Mouse (Mus musculus): ENCODE measurements around the gene Capn13. TPM values are rescaled to one million over a fixed set of nuclear protein-coding genes. Genes with fewer than 3 reads are reported as not detected.

Capn13 gene
- polyA plus RNA-seq (2017; shearing (Covaris generic)) = not detected

DNA sequence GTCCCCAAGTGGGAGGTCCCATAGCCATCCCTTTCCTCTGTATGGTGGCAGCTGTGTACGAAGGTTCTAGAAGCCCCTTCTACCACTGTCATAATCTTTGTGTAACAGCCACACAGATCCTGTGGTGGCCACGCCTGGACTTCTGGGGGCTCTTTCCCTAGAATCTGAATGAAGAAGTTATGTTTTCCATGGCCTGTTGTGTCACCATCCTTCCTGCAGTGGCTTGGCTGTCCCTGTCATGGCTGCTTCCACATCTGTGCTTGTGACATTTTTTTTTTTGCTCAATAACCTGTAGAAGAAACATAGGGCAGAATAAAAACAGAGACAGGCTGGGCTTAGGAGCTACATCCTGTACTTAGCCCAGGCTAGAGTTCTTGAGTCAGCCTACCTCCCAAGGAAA lies at the start of gene Capn13:
TSS of gene Capn13 (minus strand) at position 5 of the 400 bp plus-strand sequence.

